Mouse (Mus musculus): ENCODE measurements around the gene Gpr3. TPM values are rescaled to one million over a fixed set of nuclear protein-coding genes. Genes with fewer than 3 reads are reported as not detected.

The Gpr3 gene
- polyA plus RNA-seq (2012) = 0.52 and 0.77 TPM in 2 replicates

DNA sequence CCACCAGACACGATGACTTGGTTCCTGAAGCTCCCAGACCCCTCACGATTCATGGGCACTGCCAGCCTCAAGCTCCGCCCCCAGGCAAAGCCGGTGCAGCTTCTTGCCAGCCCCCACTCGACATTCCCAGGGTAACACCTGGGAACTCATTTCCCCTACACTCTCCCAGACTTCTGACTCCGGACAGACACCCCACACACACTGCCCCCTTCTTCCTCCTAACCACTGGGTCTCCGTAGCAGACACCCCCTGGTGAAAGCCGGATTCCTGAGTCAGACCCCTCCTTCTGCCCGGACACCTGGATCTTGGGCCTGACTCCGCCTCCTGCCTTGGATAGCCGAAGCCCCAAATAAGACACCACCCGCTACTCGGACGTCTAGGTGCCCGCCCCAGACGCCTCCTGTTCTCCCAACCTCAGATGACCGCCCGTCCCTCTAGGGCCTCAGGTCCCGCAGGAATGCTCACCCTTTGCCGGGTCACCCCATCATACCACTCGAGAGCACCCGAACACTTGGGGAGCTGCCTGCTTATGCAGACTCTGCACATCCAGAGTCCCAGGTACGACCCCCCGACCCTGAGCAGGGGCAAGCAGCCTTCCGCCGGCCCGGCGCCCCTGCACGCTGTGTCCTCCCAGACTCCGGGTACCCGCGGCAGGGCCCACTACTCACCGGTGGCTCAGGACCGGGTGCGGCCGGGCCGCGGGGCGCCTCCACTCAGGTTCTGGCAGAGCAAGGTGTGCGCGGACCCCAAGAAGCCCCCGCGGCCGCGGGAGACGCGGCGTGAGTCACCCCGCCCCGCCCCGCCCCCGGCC, at the start of gene Gpr3, which contains the start of gene Cd164l2:
TSS of gene Gpr3 (minus strand) at position 786 of the 811 bp plus-strand sequence.
TSS of gene Cd164l2 (plus strand) at position 381 of the 811 bp plus-strand sequence.

DNA sequence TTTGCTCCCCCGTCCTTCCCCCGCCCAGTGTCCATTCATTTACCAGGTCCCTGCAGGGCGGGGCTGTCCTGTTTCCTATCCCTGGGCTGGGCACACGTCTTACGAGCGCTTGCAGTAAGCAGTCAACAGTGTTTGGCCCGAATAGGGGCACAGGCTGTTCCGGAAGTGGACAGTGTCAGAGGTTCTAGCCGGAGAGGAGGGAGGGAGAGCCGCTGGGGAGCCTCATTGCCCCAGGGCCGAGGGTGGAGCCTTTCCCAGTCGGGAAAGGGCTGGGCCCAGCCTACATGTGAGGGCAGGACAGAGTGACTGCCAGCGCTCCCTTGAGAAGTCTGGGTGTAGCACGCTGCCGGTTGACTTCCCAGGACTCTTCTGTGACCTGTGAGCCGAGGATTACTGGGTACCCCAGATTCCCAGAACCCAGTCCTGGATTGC, 28.2 kb upstream of the Gpr3 start, which contains the start of gene Map3k6:
TSS of gene Map3k6 (plus strand) at position 329 of the 432 bp plus-strand sequence.

Other genes with a start within 250 kb of the Gpr3 start
- 2.4 and 3.1 TPM in 2 replicates for gene Fgr, start 238.4 kb downstream of the Gpr3 start, polyA plus RNA-seq (2012)
- 35.9 and 53.6 TPM in 2 replicates for gene Ahdc1, start 201.3 kb downstream of the Gpr3 start, polyA plus RNA-seq (2012)
- 101 and 104 TPM in 2 replicates for gene Wasf2, start 82.0 kb downstream of the Gpr3 start, polyA plus RNA-seq (2012)
- gene Cd164l2, start 405 bp downstream of the Gpr3 start, polyA plus RNA-seq (2012) = 0.18 and 1.2 TPM in 2 replicates
- gene Map3k6, start 28.3 kb upstream of the Gpr3 start, polyA plus RNA-seq (2012) = 17.8 and 27.8 TPM in 2 replicates
- gene Sytl1, start 50.6 kb upstream of the Gpr3 start, polyA plus RNA-seq (2012) = 19.2 TPM in 2 replicates
- 35.7 and 45.4 TPM in 2 replicates for gene Tmem222, start 65.3 kb upstream of the Gpr3 start, polyA plus RNA-seq (2012)
- 97.5 and 98.3 TPM in 2 replicates for gene Wdtc1, start 140.9 kb upstream of the Gpr3 start, polyA plus RNA-seq (2012)
- 62.5 and 66.4 TPM in 2 replicates for gene Slc9a1, start 157.2 kb upstream of the Gpr3 start, polyA plus RNA-seq (2012)

All from megakaryocyte-erythroid progenitor cell, adult 5 weeks (primary cell).